Mouse (Mus musculus): ENCODE measurements around the gene Ctss. TPM values are rescaled to one million over a fixed set of nuclear protein-coding genes. Genes with fewer than 3 reads are reported as not detected.

Ctss gene
- total RNA-seq, 2 experiments from 2014 or later = 55.6 to 57.8 TPM

Other genes starting within 250 kb of the Ctss start
- 10 to 100 TPM; 21.6 to 22.9 TPM for gene Mindy1, start 245.4 kb upstream of the Ctss start, total RNA-seq (2021)
- 10 to 100 TPM; 24.9 to 27.0 TPM for gene Prune1, start 244.7 kb upstream of the Ctss start, total RNA-seq (2021)
- gene Anxa9, start 219.6 kb upstream of the Ctss start, total RNA-seq (2021) = 1 to 10 TPM; 1.1 TPM
- 10 to 100 TPM; 49.2 to 53.5 TPM for gene Cers2, start 212.0 kb upstream of the Ctss start, total RNA-seq (2021)
- 10 to 100 TPM; 29.4 to 40.0 TPM for gene Setdb1, start 169.6 kb upstream of the Ctss start, total RNA-seq (2021)
- gene 4930558C23Rik, start 123.9 kb upstream of the Ctss start, total RNA-seq (2021) = not detected
- gene Arnt, start 92.4 kb upstream of the Ctss start, total RNA-seq (2021) = 10 to 100 TPM; 27.4 to 46.1 TPM
- gene Ctsk, start 27.5 kb upstream of the Ctss start, total RNA-seq (2021) = 1 to 10 TPM; 4.8 to 6.9 TPM
- not detected for gene Hormad1, start 32.9 kb downstream of the Ctss start, total RNA-seq (2021)
- gene Golph3l, start 62.1 kb downstream of the Ctss start, total RNA-seq (2021) = 10 to 100 TPM; 20.6 to 20.8 TPM
- gene Ensa, start 98.2 kb downstream of the Ctss start, total RNA-seq (2021) = 100 to 1,000 TPM; 361 to 394 TPM
- 10 to 100 TPM; 49.9 to 56.5 TPM for gene Mcl1, start 132.0 kb downstream of the Ctss start, total RNA-seq (2021)
- 1 to 10 TPM; 4.2 to 4.9 TPM for gene Adamtsl4, start 161.1 kb downstream of the Ctss start, total RNA-seq (2021)
- gene Ecm1, start 212.8 kb downstream of the Ctss start, total RNA-seq (2021) = 10 to 100 TPM; 11.0 to 17.9 TPM
- 10 to 100 TPM; 33.9 to 44.6 TPM for gene Tars2, start 233.4 kb downstream of the Ctss start, total RNA-seq (2021)

Measured in left cerebral cortex, postnatal 36 days (tissue).